Mouse (Mus musculus) megakaryocyte, embryonic 14.5 days (primary cell): ENCODE measurements at regions not wholly inside any gene's neighbourhood (a gene's known extent, or its start where the extent isn't known, plus 50 kb on each side); places are given as distances from the start of the nearest gene placed in this dataset.

Experiments used
- H3K27me3 ChIP-seq: replicated peaks from 2 replicates; pipeline ENCODE3; 2012; ENCODE audit warnings: inconsistent platforms
- H3K36me3 ChIP-seq: replicated peaks from 2 replicates; pipeline ENCODE3; 2012; ENCODE audit warnings: low read length, inconsistent platforms, mixed read lengths
- H3K4me1 ChIP-seq: 2 replicates; pipeline ENCODE4 v1.6.1; 2012; ENCODE audit warnings: inconsistent platforms
- H3K4me3 ChIP-seq: replicated peaks from 2 replicates; pipeline ENCODE3; 2012; ENCODE audit warnings: moderate library complexity, mild to moderate bottlenecking, inconsistent platforms
- H3K9me3 ChIP-seq: 2 replicates; pipeline ENCODE4 v1.6.1; 2012; ENCODE audit warnings: inconsistent platforms
- FLI1 ChIP-seq: IDR thresholded peaks from 2 replicates; pipeline ENCODE4 v1.6.1; 2012; ENCODE audit warnings: low read length, inconsistent platforms, mixed read lengths
- GATA1 ChIP-seq: IDR thresholded peaks from 3 replicates; pipeline ENCODE4 v1.6.1; 2012; ENCODE audit warnings: mixed read lengths, low read length, inconsistent platforms, borderline replicate concordance

- H3K4me3 ChIP-seq, result no peak overlapping the region
- no peak for TF ChIP-seq FLI1
- TF ChIP-seq GATA1, result no peak
Measured at GRCm38 (mm10) chr5:100951210-100951609, 105.7 kb downstream of the Gpat3 start.

More at GRCm38 (mm10) chr5:100951210-100951609, 105.7 kb downstream of the Gpat3 start:
- H3K27me3 ChIP-seq, result no peaks in the 10 kb centered on the region
- peaks cover 12% of the 10 kb centered on the region; the same call in 1 of the 2 replicates for H3K9me3 ChIP-seq
- no peaks in the 10 kb centered on the region for H3K36me3 ChIP-seq
- no peaks in the 10 kb centered on the region for H3K4me1 ChIP-seq
